Mouse (Mus musculus) heart, embryonic 16.5 days (tissue): ENCODE data around the gene Dtnbp1. TPM values are rescaled to one million over a fixed set of nuclear protein-coding genes. Genes with fewer than 3 reads are reported as not detected.

Experiments used
- ATAC-seq: fragments of 200-750 bp; cut with Nextera tagmentation; replicated peaks from 2 replicates; pipeline ENCODE4 v1.8.0; 2017; ENCODE audit warnings: moderate number of reproducible peaks; ENCODE audit not compliant: insufficient read depth, low FRiP score; ENCODE audit errors: extremely low read depth
- H3K27ac ChIP-seq: fragments of 300-500 bp; sonication (generic); 2 replicates; pipeline ENCODE4 v1.5.1; 2014; ENCODE audit warnings: mild to moderate bottlenecking, low read length, control low read depth, moderate library complexity
- H3K27me3 ChIP-seq: fragments of 300-500 bp; sonication (generic); 2 replicates; pipeline ENCODE4 v1.6.1; 2014; ENCODE audit warnings: low read length, mixed read lengths; ENCODE audit not compliant: control insufficient read depth, insufficient read depth
- H3K36me3 ChIP-seq: fragments of 300-500 bp; sonication (generic); 2 replicates; pipeline ENCODE4 v1.6.1; 2014; ENCODE audit not compliant: control insufficient read depth, insufficient read depth
- H3K4me1 ChIP-seq: fragments of 300-500 bp; sonication (generic); 2 replicates; pipeline ENCODE4 v1.6.1; 2014; ENCODE audit warnings: low read length, mixed read lengths; ENCODE audit not compliant: control insufficient read depth, insufficient read depth
- H3K4me2 ChIP-seq: fragments of 300-500 bp; sonication (generic); 2 replicates; pipeline ENCODE4 v1.6.1; 2014; ENCODE audit warnings: low read depth, mild to moderate bottlenecking, control low read depth, low read length
- H3K4me3 ChIP-seq: fragments of 300-500 bp; sonication (generic); 2 replicates; pipeline ENCODE4 v1.5.1; 2014; ENCODE audit warnings: mild to moderate bottlenecking, control low read depth, low read length
- H3K9ac ChIP-seq: fragments of 300-500 bp; sonication (generic); 2 replicates; pipeline ENCODE4 v1.6.1; 2014; ENCODE audit warnings: low read length, control low read depth
- H3K9me3 ChIP-seq: fragments of 300-500 bp; sonication (generic); replicated peaks from 2 replicates; pipeline ENCODE4 v1.6.1; 2016; ENCODE audit warnings: low read length; ENCODE audit not compliant: control insufficient read depth
- WGBS: fragments of 180-500 bp; shearing (Covaris S2); extraction: QIAGEN DNeasy Blood & Tissue Kit; methylation state at CpG from one replicate; pipeline ENCODE4 v1.1.7; 2014; 5-methylcytosine and 5-hydroxymethylcytosine counted together
- polyA plus RNA-seq: library from polyadenylated mRNA; unstranded; fragments of >200 nt; fragmentation: Nextera tagmentation; extraction: Ambion mirVana; gene quantifications from 2 replicates; pipeline ENCODE4 v1.2.1, GENCODE M21; 2015

Dtnbp1 gene
- polyA plus RNA-seq, 1 experiment from 2014 or later, result 110 TPM

GRCm38 (mm10) chr13:45031748-45032147, 29.8 kb upstream of the Dtnbp1 start:
- Histone ChIP-seq H3K4me1 (peaks cover 10% of the 10 kb centered on the region), H3K9ac (no peak overlapping the region), H3K27ac (no peak overlapping the region), H3K4me3 (no peak overlapping the region), H3K4me2 (no peak overlapping the region), H3K27me3 (no peaks in the 10 kb centered on the region), H3K36me3 (no peaks in the 10 kb centered on the region), H3K9me3 (no peaks in the 10 kb centered on the region)
- WGBS, result 26% methylated on average over 7 of the region's 7 CpGs
- ATAC-seq, result 0 out of 2 replicates have a peak, but pooled peaks have one; percentile 58

GRCm38 (mm10) chr13:45031314-45031713, 29.4 kb upstream of the Dtnbp1 start:
- peaks cover 10% of the 10 kb centered on the region for H3K4me1 ChIP-seq
- no peak overlapping the region for H3K4me3 ChIP-seq
- H3K9ac ChIP-seq, result peak overlapping the region; percentile 30; the same call in 1 of the 2 replicates
- H3K4me2 ChIP-seq, result peak overlapping the region; percentile 49
- 22% methylated on average over 10 of the region's 10 CpGs for WGBS
- H3K27ac ChIP-seq, result peak overlapping the region; percentile 46; the same call in 1 of the 2 replicates
- ATAC-seq, result no peak; the same call in 1 of the 2 replicates
- H3K9me3 ChIP-seq, result no peaks in the 10 kb centered on the region
- no peaks in the 10 kb centered on the region for H3K27me3 ChIP-seq
- no peaks in the 10 kb centered on the region for H3K36me3 ChIP-seq

- no peak overlapping the region for H3K27ac ChIP-seq
- peak overlapping the region; percentile 30; the same call in 1 of the 2 replicates for H3K9ac ChIP-seq
- ATAC-seq, result peak; percentile 72; the same call in 1 of the 2 replicates
- H3K9me3 ChIP-seq, result no peaks in the 10 kb centered on the region
- peaks cover 10% of the 10 kb centered on the region for H3K4me1 ChIP-seq
- no peaks in the 10 kb centered on the region for H3K27me3 ChIP-seq
- no peaks in the 10 kb centered on the region for H3K36me3 ChIP-seq
- WGBS, result 8% methylated on average over 12 of the region's 12 CpGs
- H3K4me2 ChIP-seq, result peak overlapping the region; percentile 49
- no peak overlapping the region for H3K4me3 ChIP-seq
Observed at GRCm38 (mm10) chr13:45030830-45031229, 28.9 kb upstream of the Dtnbp1 start.

- Histone ChIP-seq H3K9ac (no peak overlapping the region), H3K27me3 (no peaks in the 10 kb centered on the region), H3K27ac (no peak overlapping the region), H3K4me2 (no peak overlapping the region), H3K9me3 (no peaks in the 10 kb centered on the region), H3K4me3 (no peak overlapping the region), H3K36me3 (no peaks in the 10 kb centered on the region), H3K4me1 (peaks cover 10% of the 10 kb centered on the region)
- 59% methylated on average over 1 of the region's 1 CpGs for WGBS
- no peak for ATAC-seq
Observed at GRCm38 (mm10) chr13:45029791-45030190, 27.8 kb upstream of the Dtnbp1 start.

- Histone ChIP-seq H3K9me3 (no peaks in the 10 kb centered on the region), H3K27ac (no peak overlapping the region), H3K36me3 (no peaks in the 10 kb centered on the region), H3K4me3 (no peak overlapping the region), H3K4me1 (peaks cover 4% of the 10 kb centered on the region), H3K27me3 (no peaks in the 10 kb centered on the region), H3K9ac (no peak overlapping the region), H3K4me2 (no peak overlapping the region)
- WGBS, result 79% methylated on average over 3 of the region's 3 CpGs
- no peak for ATAC-seq
Observed at GRCm38 (mm10) chr13:45026291-45026690, 24.3 kb upstream of the Dtnbp1 start.

- Histone ChIP-seq H3K27ac (no peak overlapping the region), H3K36me3 (no peaks in the 10 kb centered on the region), H3K27me3 (no peaks in the 10 kb centered on the region), H3K9ac (no peak overlapping the region), H3K9me3 (no peaks in the 10 kb centered on the region), H3K4me1 (no peaks in the 10 kb centered on the region), H3K4me2 (no peak overlapping the region), H3K4me3 (no peak overlapping the region)
- ATAC-seq, result no peak
- 80% methylated on average over 10 of the region's 10 CpGs for WGBS
Observed at GRCm38 (mm10) chr13:45024821-45025220, 22.9 kb upstream of the Dtnbp1 start.

- H3K9me3 ChIP-seq, result no peaks in the 10 kb centered on the region
- H3K4me2 ChIP-seq, result no peak overlapping the region
- H3K27ac ChIP-seq, result no peak overlapping the region
- ATAC-seq, result no peak
- 73% methylated on average over 20 of the region's 20 CpGs for WGBS
- H3K36me3 ChIP-seq, result no peaks in the 10 kb centered on the region
- H3K9ac ChIP-seq, result no peak overlapping the region
- no peak overlapping the region for H3K4me3 ChIP-seq
- H3K4me1 ChIP-seq, result 0 out of 2 replicates have a peak, but pooled peaks cover under 1% of the 10 kb centered on the region
- no peaks in the 10 kb centered on the region for H3K27me3 ChIP-seq
Observed at GRCm38 (mm10) chr13:45023356-45024150, 21.6 kb upstream of the Dtnbp1 start.

GRCm38 (mm10) chr13:45008150-45008549, 6.2 kb upstream of the Dtnbp1 start:
- Histone ChIP-seq H3K9me3 (no peaks in the 10 kb centered on the region), H3K36me3 (no peaks in the 10 kb centered on the region), H3K4me1 (no peaks in the 10 kb centered on the region), H3K9ac (no peak overlapping the region), H3K4me3 (no peak overlapping the region), H3K27ac (no peak overlapping the region), H3K27me3 (no peaks in the 10 kb centered on the region), H3K4me2 (no peak overlapping the region)
- 84% methylated on average over 7 of the region's 7 CpGs for WGBS
- ATAC-seq, result no peak

- Histone ChIP-seq H3K4me2 (no peak overlapping the region), H3K4me3 (no peak overlapping the region), H3K27ac (no peak overlapping the region), H3K9ac (no peak overlapping the region), H3K27me3 (no peaks in the 10 kb centered on the region), H3K36me3 (no peaks in the 10 kb centered on the region), H3K9me3 (no peaks in the 10 kb centered on the region), H3K4me1 (no peaks in the 10 kb centered on the region)
- WGBS, result 80% methylated on average over 6 of the region's 6 CpGs
- ATAC-seq, result no peak
Observed at GRCm38 (mm10) chr13:45007726-45008125, 5.8 kb upstream of the Dtnbp1 start.
